Mouse (Mus musculus): ENCODE measurements around the gene T.

DNA sequence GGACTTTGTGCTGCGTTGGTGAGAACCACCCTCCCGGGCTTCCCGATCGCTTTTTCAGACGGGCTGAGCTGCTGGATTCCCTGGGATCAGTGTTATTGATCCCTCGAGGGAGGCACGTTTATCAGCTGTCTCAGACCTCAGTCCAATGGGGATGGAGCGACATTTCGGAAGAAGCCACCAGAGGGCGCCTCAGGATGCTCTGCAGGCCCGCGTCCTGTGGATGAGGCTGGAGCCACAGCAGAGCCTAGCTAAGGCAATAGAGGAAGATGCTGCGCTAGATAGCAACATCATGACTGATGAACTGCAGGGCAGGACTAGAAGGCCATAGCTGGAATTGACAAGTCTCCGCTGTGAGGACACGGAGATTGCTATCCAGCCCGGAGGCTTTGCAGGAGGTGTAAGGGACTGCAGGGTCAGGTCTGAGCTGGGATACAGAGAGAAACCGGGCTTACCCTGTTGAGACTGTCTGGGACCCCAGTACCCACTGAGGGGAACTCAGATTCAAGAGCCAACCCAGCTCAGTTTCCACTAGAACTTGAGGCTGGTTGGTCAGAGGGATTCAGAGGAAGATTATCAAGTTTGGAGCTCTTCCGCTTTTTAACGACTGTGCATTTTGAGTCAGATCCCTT is 34.6 kb downstream of the T start:
- TF ChIP-seq CTCF (IDR thresholded peaks at IDR 0.05; ENCODE audit: low read depth, low read length) (peak; percentile 82), POLR2A (IDR thresholded peaks at IDR 0.05; ENCODE audit: insufficient read depth, low read length) (no peak), EP300 (IDR thresholded peaks at IDR 0.05; ENCODE audit: insufficient read depth, low read depth, low read length) (no peak)
